Comparison of ENCODE assay signal across 11 mouse cellular contexts in the genomic region with DNA sequence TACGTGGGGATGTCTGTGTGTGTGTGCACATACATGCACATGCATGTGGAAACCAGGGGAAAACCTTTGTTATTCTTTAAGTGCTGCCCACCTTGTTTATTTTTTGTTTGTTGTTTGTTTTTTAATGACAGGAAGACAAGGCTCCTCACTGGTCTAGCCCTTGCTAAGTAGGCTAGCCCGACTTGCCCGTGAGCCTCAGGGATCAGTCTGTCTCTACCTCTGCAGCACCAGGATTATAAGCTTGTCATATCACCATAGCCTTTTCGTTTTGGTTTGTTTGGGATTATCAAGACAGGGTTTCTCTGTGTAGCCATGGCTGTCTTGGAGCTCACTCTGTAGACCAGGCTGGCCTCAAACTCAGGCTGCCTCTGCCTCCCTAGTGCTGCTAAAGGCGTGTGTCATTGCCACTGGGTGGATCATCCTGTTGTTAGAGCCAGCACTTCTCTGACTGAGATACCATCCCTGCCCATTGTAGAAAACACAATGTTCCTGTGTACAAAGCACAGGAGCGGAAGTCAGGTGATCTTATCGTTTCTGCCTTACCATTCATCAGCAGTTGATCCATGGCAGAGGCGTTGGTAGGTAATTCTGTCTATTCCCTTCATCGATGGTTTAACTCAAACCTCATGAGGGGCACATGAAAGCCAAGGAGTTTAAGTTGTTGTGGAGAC. TPM values are rescaled to one million over a fixed set of nuclear protein-coding genes. Genes with fewer than 3 reads are reported as not detected.
A peak's percentile ranks its signal among the peaks of the same experiment; 100 is the strongest.
DNase-seq lines count a peak whose midpoint lies in the region; ATAC-seq lines count a peak whose summit lies in the region.
"Had no signal": no experiment of that assay in that cellular context is flagged by ENCODE, and none has a peak within 500 bp of the region (broad histone marks: within the 10 kb centered on the region; RNA-seq: fewer than 3 reads in every experiment).

No protein-coding gene starts in this region.

- no peaks in the 10 kb centered on the region for H3K27me3 ChIP-seq in kidney, embryonic 14.5 days (ENCODE audit: control insufficient read depth, insufficient read depth, low read length)
- no peaks in the 10 kb centered on the region for H3K27me3 ChIP-seq in forebrain, embryonic 12.5 days
- H3K27me3 ChIP-seq in limb, embryonic 12.5 days, result no peaks in the 10 kb centered on the region
- H3K27me3 ChIP-seq in midbrain, embryonic 16.5 days (ENCODE audit: control insufficient read depth, insufficient read depth, low read depth, low read length), result no peaks in the 10 kb centered on the region
- H3K27me3 ChIP-seq: heart, embryonic 15.5 days had no signal

- H3K4me3 ChIP-seq in kidney, embryonic 14.5 days (ENCODE audit: low read length), result no peak overlapping the region
- H3K4me3 ChIP-seq in forebrain, embryonic 12.5 days (replicated peaks), result no peak overlapping the region
- no peak overlapping the region for H3K4me3 ChIP-seq in limb, embryonic 12.5 days (replicated peaks)
- no peak overlapping the region for H3K4me3 ChIP-seq in midbrain, embryonic 16.5 days (ENCODE audit: low read depth, low read length)
- H3K4me3 ChIP-seq: heart, embryonic 15.5 days had no signal

- H3K27ac ChIP-seq in kidney, embryonic 14.5 days (ENCODE audit: low read depth, low read length), result no peak overlapping the region
- no peak overlapping the region for H3K27ac ChIP-seq in forebrain, embryonic 12.5 days
- no peak overlapping the region for H3K27ac ChIP-seq in limb, embryonic 12.5 days
- no peak overlapping the region for H3K27ac ChIP-seq in midbrain, embryonic 16.5 days (ENCODE audit: low read length)
- H3K27ac ChIP-seq: heart, embryonic 15.5 days had no signal

- H3K4me2 ChIP-seq in kidney, embryonic 14.5 days (replicated peaks; ENCODE audit: low read depth, low read length), result no peak overlapping the region
- H3K4me2 ChIP-seq in forebrain, embryonic 12.5 days, result no peak overlapping the region
- no peak overlapping the region for H3K4me2 ChIP-seq in limb, embryonic 12.5 days
- H3K4me2 ChIP-seq in midbrain, embryonic 16.5 days (ENCODE audit: low read length), result no peak overlapping the region

- H3K4me1 ChIP-seq in kidney, embryonic 14.5 days (ENCODE audit: control insufficient read depth, insufficient read depth, low read length), result peaks cover 10% of the 10 kb centered on the region; the same call in 1 of the 2 replicates
- H3K4me1 ChIP-seq in forebrain, embryonic 12.5 days, result peaks cover 8% of the 10 kb centered on the region
- H3K4me1 ChIP-seq in limb, embryonic 12.5 days (replicated peaks), result peaks cover 22% of the 10 kb centered on the region
- H3K4me1 ChIP-seq in midbrain, embryonic 16.5 days (ENCODE audit: control insufficient read depth, insufficient read depth, low read length), result peaks cover 18% of the 10 kb centered on the region

- no peak for DNase-seq in kidney, adult 18-20 months
- no peak for DNase-seq in urinary bladder, postnatal 10 days (ENCODE audit: low spot score)
- no peak for DNase-seq in adrenal gland, postnatal 4 days (ENCODE audit: low spot score in 2 of 2)
- DNase-seq in ovary, adult 18-20 months (ENCODE audit: low spot score), result no peak

- ATAC-seq in kidney, embryonic 14.5 days (ENCODE audit: low FRiP score, low TSS enrichment), result 0 out of 2 replicates have a peak, but pooled peaks have one; percentile 4
- ATAC-seq in forebrain, embryonic 12.5 days (ENCODE audit: low FRiP score), result peak; percentile 37
- ATAC-seq in limb, embryonic 12.5 days (ENCODE audit: insufficient number of reproducible peaks, insufficient read depth, low FRiP score, low TSS enrichment, low read depth), result 0 out of 2 replicates have a peak, but pooled peaks have one; percentile 1
- peak; percentile 29 for ATAC-seq in midbrain, embryonic 16.5 days

- H3K36me3 ChIP-seq in kidney, embryonic 14.5 days (ENCODE audit: control insufficient read depth, insufficient read depth, low read length), result no peaks in the 10 kb centered on the region
- no peaks in the 10 kb centered on the region for H3K36me3 ChIP-seq in forebrain, embryonic 12.5 days (replicated peaks)
- H3K36me3 ChIP-seq in limb, embryonic 12.5 days, result no peaks in the 10 kb centered on the region
- no peaks in the 10 kb centered on the region for H3K36me3 ChIP-seq in midbrain, embryonic 16.5 days (ENCODE audit: control insufficient read depth, insufficient read depth, low read length)
- H3K36me3 ChIP-seq: heart, embryonic 15.5 days had no signal

- 91% methylated on average over 9 of the region's 9 CpGs for WGBS in kidney, embryonic 14.5 days
- 89% methylated on average over 9 of the region's 9 CpGs for WGBS in forebrain, embryonic 12.5 days
- WGBS in limb, embryonic 12.5 days, result 86% methylated on average over 9 of the region's 9 CpGs
- 87% methylated on average over 9 of the region's 9 CpGs for WGBS in midbrain, embryonic 16.5 days

- no peaks in the 10 kb centered on the region for H3K9me3 ChIP-seq in kidney, embryonic 14.5 days (ENCODE audit: control insufficient read depth, low read length)
- no peaks in the 10 kb centered on the region for H3K9me3 ChIP-seq in forebrain, embryonic 12.5 days
- no peaks in the 10 kb centered on the region for H3K9me3 ChIP-seq in limb, embryonic 12.5 days
- no peaks in the 10 kb centered on the region for H3K9me3 ChIP-seq in midbrain, embryonic 16.5 days (replicated peaks; ENCODE audit: control insufficient read depth, low read length, poor library complexity, severe bottlenecking)
- H3K9me3 ChIP-seq: heart, embryonic 15.5 days had no signal

- no peak overlapping the region for H3K9ac ChIP-seq in kidney, embryonic 14.5 days (ENCODE audit: low read depth, low read length)
- no peak overlapping the region for H3K9ac ChIP-seq in forebrain, embryonic 12.5 days
- H3K9ac ChIP-seq in limb, embryonic 12.5 days (replicated peaks), result no peak overlapping the region
- H3K9ac ChIP-seq in midbrain, embryonic 16.5 days (ENCODE audit: low read depth, low read length), result no peak overlapping the region
- H3K9ac ChIP-seq: heart, embryonic 15.5 days had no signal

RNA-seq across cellular contexts. Expression of a gene that starts 37.1 kb away (rescaled TPM):
- not detected in 2 replicates for polyA plus RNA-seq in kidney, embryonic 14.5 days (2014; fragmentation: Nextera tagmentation; extraction: Ambion mirVana)
- 0.13 TPM in 1 of 2 replicates, not detected in the other for polyA plus RNA-seq in forebrain, embryonic 12.5 days (2016; fragmentation: Nextera tagmentation; extraction: Ambion mirVana)
- 0.08 and 0.13 TPM in 2 replicates for polyA plus RNA-seq in limb, embryonic 12.5 days (2016; fragmentation: Nextera tagmentation; extraction: Ambion mirVana)
- polyA plus RNA-seq in midbrain, embryonic 16.5 days (2015; fragmentation: Nextera tagmentation; extraction: Ambion mirVana), result 0.09 TPM in 1 of 2 replicates, not detected in the other
- not detected for total RNA-seq in adrenal gland, postnatal 4 days (2021)
- total RNA-seq: left cerebral cortex, postnatal 4 days had no signal
- polyA plus RNA-seq: frontal cortex, adult 2 months had no signal
